Mouse (Mus musculus) cerebellum, postnatal 4 days (tissue): ENCODE data around the gene As3mt.
A peak's percentile ranks its signal among the peaks of the same experiment; 100 is the strongest.

Experiments
- DNase-seq, 2 experiments: peaks; one replicate each; pipeline ENCODE4 v3.0.0; 2022; ENCODE audit warnings: low spot score in 2 of 2, mixed read lengths in 1 of 2

As3mt gene

DNA sequence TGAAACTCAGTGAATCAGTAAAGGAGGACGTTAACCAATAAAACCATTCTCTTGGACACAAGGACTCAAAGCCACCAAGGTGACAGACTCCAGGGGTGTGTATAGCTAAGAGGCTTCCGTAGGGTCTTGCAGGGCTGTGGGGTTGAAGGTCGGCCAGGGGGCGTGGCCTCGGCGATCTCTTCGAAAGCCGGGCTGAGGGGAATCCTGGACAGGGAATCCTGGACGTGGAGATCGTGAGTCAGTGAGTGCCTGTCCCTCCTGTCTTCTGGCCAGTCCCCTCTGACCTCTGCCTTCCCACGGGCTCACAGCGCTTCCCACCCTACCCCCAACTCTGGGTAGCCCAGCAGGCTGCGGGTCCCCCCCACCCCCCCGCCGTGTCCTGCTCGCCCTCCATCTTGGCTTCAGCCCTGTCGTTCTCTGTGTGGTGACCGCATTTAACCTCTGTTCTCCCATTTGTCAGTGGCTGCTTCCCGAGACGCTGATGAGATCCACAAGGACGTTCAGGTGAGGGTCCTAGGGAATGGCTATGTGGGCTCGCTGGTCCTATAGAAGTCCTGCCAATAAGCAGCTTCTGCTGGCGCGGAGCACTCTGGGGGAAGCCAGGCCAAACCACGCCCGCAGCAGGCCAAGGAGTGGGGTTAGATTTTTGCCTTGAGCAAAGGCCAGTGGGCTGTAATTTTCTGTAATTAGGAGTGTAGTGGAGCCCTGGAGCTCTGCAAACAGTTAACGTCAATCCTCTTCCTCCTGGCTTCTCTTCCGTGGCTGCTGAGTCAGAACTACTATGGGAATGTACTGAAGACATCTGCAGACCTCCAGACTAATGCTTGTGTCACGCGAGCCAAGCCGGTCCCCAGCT is at the start of gene As3mt:
Gene As3mt, plus strand, starts transcription at position 163 of the 856 bp plus-strand sequence.
- peak in 1 of 2 experiments; percentile 66 for DNase-seq

DNA sequence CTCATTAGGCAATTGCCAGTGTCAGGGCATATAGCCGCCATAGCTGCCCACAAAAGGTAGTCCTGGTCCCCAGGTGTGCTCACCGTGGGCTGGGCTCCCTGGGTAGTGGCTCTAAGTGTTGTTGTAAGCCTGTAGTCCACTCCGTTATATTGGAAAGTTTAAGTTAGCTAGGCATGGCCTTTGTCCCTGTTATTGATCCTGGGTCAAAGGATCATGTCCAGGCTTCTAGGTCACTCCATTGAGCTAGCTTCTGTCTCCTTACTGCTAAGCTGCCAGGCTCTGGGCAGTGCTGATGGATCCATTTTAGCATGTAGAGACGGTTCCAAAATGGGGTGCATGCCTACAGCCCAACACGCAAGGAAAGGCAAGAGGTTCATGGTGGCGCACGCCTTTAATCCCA is 48.9 kb upstream of the As3mt start:
- no peak for DNase-seq

DNA sequence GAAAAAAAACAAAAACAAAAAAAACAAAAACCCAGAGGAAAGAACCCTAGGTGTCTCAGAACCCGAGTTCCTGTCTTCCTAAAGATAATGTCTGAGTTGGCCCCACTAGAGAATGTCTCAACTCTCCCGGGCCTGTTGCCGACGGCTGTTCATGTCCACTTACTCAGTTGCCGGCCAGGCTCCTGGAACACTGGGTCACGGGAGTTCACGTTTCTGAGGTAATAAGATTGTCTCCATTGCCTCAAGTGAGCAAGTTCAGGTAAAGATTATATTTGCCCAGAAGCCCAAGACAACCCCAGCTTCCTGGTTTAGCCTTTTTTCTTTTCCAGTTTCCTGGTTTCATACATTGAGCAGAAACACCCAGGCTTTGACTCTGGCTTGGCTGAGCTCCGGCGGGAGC is 48.4 kb upstream of the As3mt start:
- no peak for DNase-seq

DNA sequence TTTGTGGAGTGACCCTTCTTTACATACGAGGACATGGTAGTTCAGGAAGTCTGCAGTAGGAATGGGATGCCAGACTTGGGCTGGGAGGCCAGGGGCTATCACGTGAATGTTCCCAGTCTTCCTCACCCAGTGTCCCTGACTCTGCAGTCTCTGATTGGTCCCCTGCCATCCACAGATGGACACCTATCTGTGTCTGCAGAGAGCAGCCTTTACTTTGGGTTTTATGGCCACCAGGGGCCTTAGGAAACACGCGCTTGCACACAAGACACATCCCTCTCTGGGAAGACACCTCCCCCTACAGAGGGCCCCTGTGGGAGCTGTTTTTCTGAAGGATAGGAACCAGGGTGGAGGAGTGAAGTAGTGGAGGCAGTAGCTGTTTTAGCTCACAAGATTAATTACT is 45.7 kb upstream of the As3mt start:
- no peak for DNase-seq

DNA sequence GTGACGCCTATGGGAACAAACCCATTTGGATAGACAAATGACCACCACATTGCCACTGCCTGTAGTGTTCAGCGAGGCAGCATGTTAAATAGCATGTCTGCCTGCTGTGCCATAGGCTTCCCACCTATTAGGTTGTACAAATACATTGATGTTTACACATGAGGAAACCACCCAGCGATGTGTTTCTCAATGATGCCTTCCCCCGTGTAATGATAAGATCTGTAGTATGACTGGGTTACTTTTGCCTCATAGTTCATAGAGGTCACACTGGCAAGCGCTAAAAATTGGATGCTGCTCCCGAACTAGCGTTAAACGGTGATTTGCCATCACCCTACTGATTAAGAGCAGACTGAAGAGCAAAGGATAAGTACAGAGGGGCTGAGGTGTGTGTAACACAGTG is 45.0 kb upstream of the As3mt start:
- DNase-seq = no peak

DNA sequence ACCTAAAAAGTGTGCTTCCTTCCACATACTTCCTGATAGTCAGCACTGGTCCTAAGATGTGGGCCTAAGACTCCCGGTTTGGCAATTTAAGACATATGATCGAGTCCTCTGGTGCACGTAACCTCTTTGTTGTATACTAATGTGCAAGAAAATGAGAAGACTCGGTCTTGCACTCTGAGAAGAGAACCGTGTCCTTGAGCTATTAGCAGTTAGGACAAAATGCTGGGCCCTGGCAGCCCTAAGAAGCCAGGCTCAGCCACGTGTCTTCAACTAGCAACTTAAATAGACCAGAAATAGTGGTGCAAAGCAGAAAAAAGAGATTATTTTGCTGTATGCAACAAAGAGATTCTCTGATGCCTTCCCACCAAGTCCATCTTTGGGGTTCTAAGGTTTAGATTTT is 44.5 kb upstream of the As3mt start:
- DNase-seq = no peak

DNA sequence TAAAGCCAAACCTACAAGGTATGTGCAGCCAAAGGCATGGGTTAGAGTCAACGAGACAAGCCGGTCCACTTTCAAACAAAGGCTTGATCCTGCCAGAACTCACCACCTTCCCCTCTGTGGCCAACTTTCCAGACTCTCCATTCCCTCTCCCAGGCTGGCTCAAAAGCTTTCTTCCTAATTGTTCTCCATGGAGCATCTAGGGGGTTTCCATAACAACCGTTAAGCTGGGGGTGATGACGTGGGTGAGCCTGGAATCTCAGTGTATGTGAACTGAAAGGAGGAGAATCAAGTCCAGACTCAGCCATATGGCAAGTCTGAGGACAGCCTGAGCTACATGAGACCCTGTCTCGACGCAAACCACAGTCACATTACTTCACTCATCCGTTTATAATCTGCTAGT is 41.8 kb upstream of the As3mt start:
- DNase-seq = no peak

DNA sequence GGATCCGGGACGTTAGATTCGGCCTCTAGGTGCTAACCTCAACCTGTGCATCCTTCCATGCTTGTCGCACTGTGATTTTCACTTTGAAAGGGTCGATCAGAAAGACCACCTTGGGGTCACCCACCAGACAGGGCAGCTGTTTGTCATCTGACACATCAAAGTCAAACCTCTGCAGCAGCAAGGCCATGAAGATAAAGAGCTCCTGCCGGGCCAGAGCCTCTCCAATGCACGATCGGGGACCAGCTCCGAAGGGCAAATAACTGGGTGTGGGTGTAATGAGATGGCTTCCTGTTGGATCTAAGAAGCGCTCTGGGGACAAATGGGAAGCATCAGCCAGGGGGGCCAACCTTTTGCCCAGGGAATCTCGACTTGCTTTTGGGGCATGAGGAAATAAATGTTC is 40.0 kb upstream of the As3mt start:
- DNase-seq = no peak

DNA sequence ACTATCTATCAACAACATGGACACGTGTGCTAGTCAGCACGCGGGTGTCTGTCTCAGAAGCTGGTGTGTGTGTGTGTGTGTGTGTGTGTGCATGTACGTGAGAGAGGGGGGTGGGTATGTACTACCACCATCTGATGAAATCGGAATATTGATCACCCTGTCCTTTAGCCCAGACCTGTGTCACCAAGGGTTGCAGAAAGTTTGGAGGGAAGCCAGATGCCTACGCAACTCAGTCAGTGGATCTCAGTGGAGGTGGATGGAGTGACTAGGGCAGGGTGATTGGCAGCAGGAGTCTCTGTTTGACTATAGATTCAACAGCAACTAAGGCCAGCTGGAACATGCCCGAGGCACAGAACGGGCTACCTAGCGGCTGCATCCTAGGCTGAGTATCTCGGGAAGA is 39.0 kb upstream of the As3mt start:
- DNase-seq = no peak

DNA sequence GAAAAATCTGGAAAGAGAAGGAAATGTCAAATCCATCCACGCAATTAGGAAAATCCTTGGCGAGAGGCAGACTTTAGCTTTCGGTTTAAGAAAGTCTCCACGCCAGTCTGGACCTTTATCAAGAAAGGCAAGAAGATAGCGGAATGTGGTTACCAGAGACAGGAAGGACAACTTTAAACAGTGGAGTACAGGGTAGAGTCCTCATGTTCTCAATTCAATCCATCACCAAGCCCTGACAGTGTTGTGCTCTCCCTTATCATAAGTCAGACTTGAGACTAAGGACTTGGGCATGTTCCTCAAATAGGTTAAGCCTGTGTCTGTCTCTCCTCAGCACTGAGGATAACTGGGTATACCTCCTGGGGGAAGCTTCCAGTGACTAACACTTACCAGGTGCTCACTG is 37.5 kb upstream of the As3mt start:
- DNase-seq = no peak

DNA sequence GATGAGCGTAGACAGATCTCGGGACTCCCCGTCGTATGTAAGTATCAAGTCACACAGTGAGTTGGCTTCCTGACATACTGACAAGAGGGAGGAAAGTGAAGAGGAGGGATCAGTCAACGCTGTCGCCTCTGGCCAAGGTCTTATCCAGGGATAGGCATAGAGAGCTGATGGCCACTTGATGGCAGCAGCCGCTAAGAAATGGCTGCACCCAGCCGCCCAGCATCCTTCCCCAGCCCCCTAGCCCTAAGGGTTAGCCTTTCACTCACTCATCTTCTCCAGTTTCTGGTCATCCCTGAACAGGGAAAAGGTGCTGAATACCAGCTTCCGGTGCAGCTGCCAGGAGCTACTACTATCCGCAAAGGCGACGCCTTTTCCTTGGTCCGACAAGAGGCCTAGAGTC is 36.6 kb upstream of the As3mt start:
- peak in 1 of 2 experiments; percentile 51 for DNase-seq

DNA sequence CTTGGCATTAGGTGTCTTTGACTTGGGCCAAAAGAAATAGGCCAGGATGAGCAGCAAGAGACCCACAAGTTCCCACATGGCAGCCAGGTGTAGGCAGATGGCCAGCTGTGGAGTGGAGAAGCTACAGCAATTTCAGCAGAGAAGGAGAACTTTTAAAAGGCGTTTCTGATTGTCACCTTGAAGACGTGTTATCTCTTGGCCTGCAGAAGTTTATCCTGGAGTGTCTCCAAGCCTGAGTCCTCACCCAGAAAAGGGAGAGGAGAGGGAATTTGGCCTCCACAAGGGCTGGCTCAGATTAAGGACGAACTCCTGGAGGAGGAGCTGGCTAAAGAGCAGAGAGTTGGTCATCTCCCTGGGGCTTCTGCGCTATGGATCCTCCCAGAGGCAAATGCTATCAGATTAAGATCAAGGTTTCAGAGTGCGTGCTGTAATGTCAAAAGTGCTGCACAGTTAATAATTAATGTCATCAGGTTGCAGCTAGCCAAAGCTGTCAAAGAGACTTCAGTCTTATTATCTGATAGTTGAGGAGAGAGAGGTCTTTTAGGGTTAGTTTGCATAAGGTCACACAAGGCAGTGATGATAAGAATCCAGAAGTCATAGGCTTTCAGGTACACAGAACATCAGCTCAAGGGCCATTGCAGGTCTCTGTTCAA is 34.4 kb upstream of the As3mt start, which contains the start of gene Cyp17a1:
Gene Cyp17a1, minus strand, starts transcription at position 407 of the 653 bp plus-strand sequence.
- no peak for DNase-seq

DNA sequence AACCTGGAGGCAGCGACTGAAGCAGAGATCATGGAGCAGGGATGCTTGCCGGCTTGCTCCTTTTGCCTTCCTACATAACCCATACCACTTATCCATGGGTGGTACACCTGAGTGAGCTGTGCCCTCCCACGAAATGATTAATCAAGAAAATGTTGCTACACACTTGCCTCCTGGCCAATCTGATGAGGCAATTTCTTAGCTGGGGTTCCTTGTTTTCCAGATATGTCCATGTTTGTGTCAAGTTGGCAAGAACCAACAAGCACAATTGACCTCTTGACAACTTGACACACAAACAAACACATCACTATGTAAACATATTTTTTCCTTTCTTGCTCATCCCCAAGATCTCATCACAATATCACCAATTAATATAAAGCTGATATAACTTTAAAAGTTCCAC is 31.6 kb upstream of the As3mt start:
- no peak for DNase-seq

DNA sequence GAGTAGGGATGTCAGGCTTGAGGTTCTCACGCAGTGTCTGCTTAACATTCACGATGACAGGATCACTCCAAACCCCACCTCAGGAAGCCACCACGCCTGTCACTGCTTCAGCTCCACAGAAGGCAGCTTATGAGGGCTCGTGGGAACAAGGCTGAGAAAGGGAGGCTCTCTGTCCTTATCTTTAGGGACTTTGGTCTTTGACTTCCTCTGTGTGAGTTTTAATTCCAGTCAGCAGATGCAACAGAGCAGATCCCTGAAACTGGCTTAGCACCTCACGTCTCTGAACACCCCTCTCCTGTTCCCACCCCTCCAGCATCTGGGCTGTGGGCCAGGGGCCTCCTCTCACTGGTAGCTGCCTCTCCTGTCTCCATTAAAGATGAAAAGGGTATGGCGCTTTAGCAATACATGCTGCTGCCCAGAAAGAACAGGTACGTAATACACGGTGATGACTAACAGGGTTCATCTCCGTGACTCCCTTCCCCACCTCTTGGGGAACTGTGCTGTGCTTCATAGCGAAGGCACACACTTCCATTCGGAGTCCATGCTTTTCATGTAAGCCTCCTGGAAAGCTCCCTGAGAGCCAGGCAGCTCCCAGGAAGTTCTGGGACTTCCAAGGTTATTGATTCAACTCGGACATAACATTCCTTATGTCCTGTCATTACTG is 27.4 kb upstream of the As3mt start:
- DNase-seq = no peak

DNA sequence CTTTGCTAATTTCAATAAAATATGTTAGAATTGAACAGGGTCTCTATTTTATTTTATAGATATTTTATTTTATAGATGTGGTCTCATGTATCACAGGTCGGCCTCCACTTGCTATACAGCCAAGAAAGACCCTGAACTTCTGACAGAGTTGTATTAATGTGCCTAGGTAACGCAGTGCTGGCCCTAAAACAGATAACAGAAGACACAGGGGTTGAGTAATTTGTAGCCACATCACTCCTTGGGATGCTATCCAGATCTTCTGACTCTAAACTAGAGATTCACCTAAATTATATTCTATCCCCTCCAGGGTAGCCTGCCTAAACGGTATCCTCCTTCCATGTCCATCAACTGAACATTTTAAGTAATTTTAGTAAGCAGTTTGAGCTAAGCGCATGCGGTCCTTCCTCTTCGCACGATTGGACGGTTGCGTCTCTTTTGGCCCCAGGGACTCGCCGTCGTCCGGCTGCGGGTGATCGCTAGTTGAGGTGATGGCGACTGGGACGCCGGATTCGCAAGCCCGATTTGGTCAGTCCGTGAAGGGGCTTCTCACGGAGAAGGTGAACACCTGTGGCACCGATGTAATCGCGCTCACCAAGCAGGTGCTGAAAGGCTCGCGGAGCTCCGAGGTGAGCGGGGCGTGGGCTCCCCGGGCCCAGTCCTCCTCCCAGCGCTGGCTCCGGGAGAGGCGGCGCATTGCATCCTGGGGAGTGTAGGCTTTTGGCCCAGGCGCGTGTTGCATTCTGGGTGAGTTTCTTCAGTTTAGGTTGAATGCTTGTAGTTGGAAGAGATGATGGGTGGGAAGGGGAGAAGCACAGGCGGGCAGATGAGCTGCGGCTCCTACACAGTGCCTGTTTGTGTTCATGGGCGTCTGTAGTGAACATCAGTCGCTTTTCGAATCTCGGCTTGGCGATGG is 17.5 kb upstream of the As3mt start, which contains the start of gene Borcs7:
Gene Borcs7, plus strand, starts transcription at position 447 of the 913 bp plus-strand sequence.
- DNase-seq = peak; percentile 66 to 79

DNA sequence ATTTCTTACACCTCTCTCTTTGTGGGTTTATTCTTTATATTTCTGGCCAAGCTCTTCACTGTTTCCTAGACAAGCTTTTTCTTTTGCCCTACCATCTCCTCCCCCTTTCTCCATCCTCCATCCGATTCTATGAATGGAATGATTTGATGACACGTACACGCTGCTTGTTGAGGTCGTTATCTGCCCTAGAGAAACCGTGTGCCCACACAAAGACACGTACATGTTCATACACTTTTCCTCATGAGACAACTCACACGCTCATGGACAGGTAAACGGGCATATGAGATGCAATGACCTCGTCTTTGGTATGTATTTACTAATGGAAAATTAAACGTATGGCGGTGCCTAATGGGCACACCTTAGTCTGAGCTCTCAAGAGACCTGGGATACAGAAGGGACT is 16.9 kb upstream of the As3mt start:
- DNase-seq = no peak

DNA sequence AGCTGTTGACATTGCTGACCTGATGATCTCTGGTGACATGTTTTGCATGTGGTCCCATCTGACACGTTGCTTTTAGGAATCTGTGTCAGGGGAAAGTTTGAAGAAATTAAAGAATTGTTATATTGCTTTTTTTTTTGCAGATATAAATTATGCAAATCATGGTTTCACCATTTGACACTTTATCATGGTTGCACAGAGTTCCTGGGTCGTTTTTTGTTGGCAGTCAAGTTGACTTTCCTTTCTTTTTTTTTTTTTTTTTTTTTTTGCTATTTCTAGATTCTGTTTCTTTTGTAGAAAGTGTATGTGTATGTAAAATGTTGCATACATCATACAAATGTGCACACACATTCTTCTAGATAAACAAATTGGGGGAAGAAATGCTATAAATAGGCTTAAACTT is 16.2 kb upstream of the As3mt start:
- no peak for DNase-seq

DNA sequence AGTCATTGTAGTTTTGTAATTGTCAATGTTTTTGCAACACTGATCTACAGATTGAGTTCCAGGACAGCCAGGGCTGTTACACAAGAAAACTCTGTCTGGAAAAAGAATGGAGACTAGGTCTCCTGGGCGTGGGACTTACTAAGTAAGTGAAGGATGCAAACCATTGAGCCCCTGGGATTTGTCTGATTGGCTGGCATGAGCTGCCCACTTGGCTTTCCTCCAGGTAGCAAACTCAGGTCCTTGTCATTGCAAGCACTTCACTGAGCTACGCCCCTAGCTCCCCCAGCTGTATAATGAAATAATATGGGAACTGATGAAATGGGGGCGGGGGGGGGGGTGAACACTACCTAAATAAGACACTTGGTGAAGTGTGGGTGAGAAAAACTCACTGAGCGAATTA is 14.1 kb upstream of the As3mt start:
- DNase-seq = no peak

DNA sequence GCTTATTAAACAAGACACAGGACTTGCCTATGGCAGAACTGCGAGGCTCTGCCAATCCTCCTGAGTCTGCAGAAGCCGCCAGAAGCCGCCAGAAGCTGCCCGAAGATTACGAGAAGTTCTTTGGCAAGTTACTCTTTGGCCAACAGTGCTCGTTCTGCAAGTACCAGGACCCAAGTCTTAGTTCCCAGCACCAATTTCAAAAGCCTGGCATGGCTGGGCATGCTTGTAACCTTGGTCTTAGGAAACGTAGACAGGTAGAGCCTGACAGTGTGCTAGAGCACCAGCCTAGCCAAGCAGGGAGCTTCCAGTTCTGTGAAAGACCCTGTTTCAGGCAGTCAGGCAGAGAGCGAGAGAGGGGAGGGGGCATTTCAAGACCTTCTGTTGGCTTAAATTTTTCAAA is 10.8 kb upstream of the As3mt start:
- DNase-seq = peak in 1 of 2 experiments; percentile 13

DNA sequence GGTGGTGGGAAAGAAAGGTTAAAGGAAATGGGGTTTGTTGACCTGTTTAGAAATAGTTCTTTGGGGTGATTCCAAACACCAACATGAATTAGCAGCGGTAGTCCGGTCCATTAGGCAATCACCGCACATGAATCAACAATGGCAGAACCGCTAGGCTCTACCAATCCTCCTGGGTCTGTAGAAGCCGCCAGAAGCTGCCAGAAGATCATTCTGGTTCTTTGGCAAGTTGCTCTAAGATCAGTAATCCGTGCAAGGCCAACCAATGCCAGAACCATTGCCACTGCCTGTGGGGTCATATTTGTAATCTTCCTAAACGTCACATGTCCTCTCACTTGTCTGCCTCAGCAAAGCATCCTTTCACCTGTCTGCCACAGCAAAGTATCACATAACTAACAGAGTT is 10.3 kb upstream of the As3mt start:
- DNase-seq = peak in 1 of 2 experiments; percentile 5

DNA sequence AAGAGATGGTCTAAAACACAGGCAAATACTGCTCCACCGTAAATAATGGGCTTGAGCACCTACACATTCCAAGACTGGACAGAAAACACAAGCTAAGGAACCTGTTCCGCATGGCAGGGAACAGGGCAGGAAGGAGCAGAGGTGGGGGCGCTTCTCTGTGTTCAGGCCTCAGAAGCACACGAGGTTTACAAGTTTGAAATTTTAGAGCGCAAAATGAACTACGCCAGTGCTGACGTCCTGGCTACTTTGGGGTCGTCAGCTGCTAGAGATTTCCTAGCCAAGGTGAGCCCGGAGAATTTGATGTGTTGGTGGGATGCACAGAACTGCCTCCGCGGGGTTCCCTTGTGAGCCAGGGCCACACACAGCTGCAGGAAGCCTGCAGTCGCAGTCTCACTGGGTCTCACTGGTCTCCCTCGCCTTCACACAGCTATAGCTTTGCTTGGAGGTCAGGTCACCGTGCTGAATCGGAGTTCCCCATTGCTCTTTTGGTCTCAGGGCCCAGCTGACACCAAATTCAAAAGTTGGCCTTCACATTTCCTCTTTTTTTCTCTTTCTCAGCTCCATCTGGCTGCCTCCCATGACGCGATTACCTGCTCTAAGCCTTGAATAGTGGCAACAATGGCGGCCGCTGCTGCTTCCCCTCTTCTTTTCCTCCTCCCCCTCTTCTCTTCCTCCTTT is 9.3 kb upstream of the As3mt start:
- peak in 1 of 2 experiments; percentile 16 for DNase-seq
